Mouse (Mus musculus) Patski (cell line): ENCODE results near the gene Rab30. TPM values are rescaled to one million over a fixed set of nuclear protein-coding genes. Genes with fewer than 3 reads are reported as not detected.

Experiments used
- ATAC-seq: fragments of 100-300 bp; one replicate; pipeline ENCODE4 v1.8.0; 2021
- CTCF ChIA-PET: fragments of 350-600 bp; sonication (Branson Sonifier 250); formaldehyde crosslinking; loops from one replicate; lab custom pipeline; 2022; ENCODE audit warnings: inconsistent platforms; lab: Charles Lee
- POLR2A ChIA-PET: fragments of 350-600 bp; sonication (Branson Sonifier 250); formaldehyde crosslinking; loops from one replicate; lab custom pipeline; 2022; ENCODE audit warnings: antibody characterized with exemption, inconsistent platforms; lab: Charles Lee
- DNase-seq: peaks from one replicate; pipeline ENCODE4 v3.0.0-alpha.2; 2011; ENCODE audit warnings: low read depth, low spot score
- H3K27me3 ChIP-seq: fragments of 371-371 bp; one replicate; pipeline ENCODE4 v1.5.1; 2021
- CTCF ChIP-seq: fragments of 100-300 bp; IDR thresholded peaks from one replicate; pipeline ENCODE4 v1.5.1; 2021
- in situ Hi-C: fragments of 300-500 bp; cut with MboI; formaldehyde crosslinking; loops from 3 replicates; pipeline ENCODE4 v1.11.1; 2018; ENCODE audit warnings: low pct_unique_long_range_greater_than_20kb, mixed read lengths
- polyA plus RNA-seq: library from polyadenylated mRNA; unstranded; gene quantifications from one replicate; pipeline ENCODE4 v1.2.3, GENCODE M21; 2021

The Rab30 gene
- polyA plus RNA-seq = 9.8 TPM

GRCm38 (mm10) chr7:92741152-92741860 lies at the start of gene Rab30:
Rab30 (plus strand) TSS chr7:92741603.
- H3K27me3 ChIP-seq = no peaks in the 10 kb centered on the region
- TF ChIP-seq CTCF = no peak
- CTCF ChIA-PET = interaction anchor here (1.7 kb wide), 1 partner anchor 129 kb away, joined by 4 read pairs; no protein-coding TSS in a partner anchor
- POLR2A ChIA-PET = interaction anchor here (1.0 kb wide), 1 partner anchor 88 kb away, joined by 3 read pairs; no protein-coding TSS in a partner anchor
- DNase-seq (peak; percentile 96), ATAC-seq (peak; percentile 99)
- in situ Hi-C loops = loop anchor here (25.0 kb wide), 1 partner anchor 629 kb away; no protein-coding TSS in a partner anchor

- no peak for TF ChIP-seq CTCF
- in situ Hi-C loops = no loop called here
- H3K27me3 ChIP-seq = no peaks in the 10 kb centered on the region
- CTCF ChIA-PET = no interaction called here
- POLR2A ChIA-PET = interaction anchor here (0.9 kb wide), 1 partner anchor 36 kb away, joined by 3 read pairs; no protein-coding TSS in a partner anchor
- ATAC-seq = peak; percentile 70
- DNase-seq = no peak
These were observed 45.0 kb upstream of the Rab30 start for GRCm38 (mm10) chr7:92696395-92696794.

GRCm38 (mm10) chr7:92698770-92699169 lies 42.6 kb upstream of the Rab30 start:
- POLR2A ChIA-PET = no interaction called here

GRCm38 (mm10) chr7:92703661-92704060 lies 37.7 kb upstream of the Rab30 start:
- no peak for TF ChIP-seq CTCF
- H3K27me3 ChIP-seq = peaks cover 3% of the 10 kb centered on the region
- in situ Hi-C loops = no loop called here
- DNase-seq (no peak), ATAC-seq (no peak)
- ChIA-PET POLR2A (no interaction called here), CTCF (no interaction called here)

More at GRCm38 (mm10) chr7:92698770-92699169, 42.6 kb upstream of the Rab30 start:
- in situ Hi-C loops = no loop called here
- CTCF ChIA-PET = interaction anchor here (1.0 to 1.7 kb wide), 5 partner anchors 12 to 30 kb away, joined by 3 to 7 read pairs (median 3); partner anchors contain the start of gene Pcf11
- ATAC-seq (peak; percentile 85), DNase-seq (peak; percentile 17)
- no peaks in the 10 kb centered on the region for H3K27me3 ChIP-seq
- TF ChIP-seq CTCF = no peak

- ChIA-PET POLR2A (no interaction called here), CTCF (interaction anchor here (1.0 to 1.6 kb wide), 3 partner anchors 14 to 18 kb away, joined by 3 to 4 read pairs (median 3); no protein-coding TSS in a partner anchor)
- TF ChIP-seq CTCF = no peak
- peaks cover 7% of the 10 kb centered on the region for H3K27me3 ChIP-seq
- in situ Hi-C loops = no loop called here
- no peak for DNase-seq
- no peak for ATAC-seq
These were observed 35.9 kb upstream of the Rab30 start for GRCm38 (mm10) chr7:92705534-92705933.

GRCm38 (mm10) chr7:92706711-92707110 lies 34.7 kb upstream of the Rab30 start:
- DNase-seq = no peak

GRCm38 (mm10) chr7:92709573-92709972 lies 31.8 kb upstream of the Rab30 start:
- no peak for ATAC-seq
- CTCF ChIA-PET = no interaction called here
- no peak for TF ChIP-seq CTCF

More at GRCm38 (mm10) chr7:92706711-92707110, 34.7 kb upstream of the Rab30 start:
- POLR2A ChIA-PET = no interaction called here
- peaks cover 11% of the 10 kb centered on the region for H3K27me3 ChIP-seq
- in situ Hi-C loops = no loop called here
- ATAC-seq = no peak
- no peak for TF ChIP-seq CTCF
- CTCF ChIA-PET = interaction anchor here (1.6 kb wide), 1 partner anchor 15 kb away, joined by 4 read pairs; no protein-coding TSS in a partner anchor

GRCm38 (mm10) chr7:92711593-92711992 lies 29.8 kb upstream of the Rab30 start:
- peaks cover 11% of the 10 kb centered on the region for H3K27me3 ChIP-seq
- TF ChIP-seq CTCF = no peak
- DNase-seq (no peak), ATAC-seq (no peak)
- in situ Hi-C loops = no loop called here
- POLR2A ChIA-PET = no interaction called here
- CTCF ChIA-PET = no interaction called here

More at GRCm38 (mm10) chr7:92709573-92709972, 31.8 kb upstream of the Rab30 start:
- H3K27me3 ChIP-seq = peaks cover 11% of the 10 kb centered on the region
- in situ Hi-C loops = no loop called here
- DNase-seq = no peak
- POLR2A ChIA-PET = interaction anchor here (0.6 kb wide), 1 partner anchor 81 kb away, joined by 3 read pairs; no protein-coding TSS in a partner anchor

GRCm38 (mm10) chr7:92715055-92715454 lies 26.3 kb upstream of the Rab30 start:
- in situ Hi-C loops = no loop called here
- no peak for DNase-seq
- no peak for ATAC-seq
- H3K27me3 ChIP-seq = peaks cover 6% of the 10 kb centered on the region
- ChIA-PET CTCF (no interaction called here), POLR2A (no interaction called here)
- no peak for TF ChIP-seq CTCF

GRCm38 (mm10) chr7:92720156-92720905 lies 21.1 kb upstream of the Rab30 start:
- ChIA-PET POLR2A (interaction anchor here (1.0 kb wide), 1 partner anchor 10 kb away, joined by 3 read pairs; no protein-coding TSS in a partner anchor), CTCF (interaction anchor here (1.2 to 1.9 kb wide), 2 partner anchors 15 to 22 kb away, joined by 3 to 7 read pairs; no protein-coding TSS in a partner anchor)
- in situ Hi-C loops = no loop called here
- no peak for DNase-seq
- ATAC-seq = no peak
- no peaks in the 10 kb centered on the region for H3K27me3 ChIP-seq
- no peak for TF ChIP-seq CTCF
